Mouse (Mus musculus) midbrain, embryonic 14.5 days (tissue): ENCODE data around the gene Wnk4. TPM values are rescaled to one million over a fixed set of nuclear protein-coding genes. Genes with fewer than 3 reads are reported as not detected.
"Not testable (repeated sequence)": the region's sequence is repeated elsewhere in the genome, so short reads cannot be mapped to it uniquely, and the experiment has no call there.

ENCODE experiments used
- ATAC-seq: fragments of 200-750 bp; cut with Nextera tagmentation; 2 replicates; pipeline ENCODE4 v1.8.0; 2017; ENCODE audit warnings: moderate number of reproducible peaks, moderate library complexity; ENCODE audit not compliant: low FRiP score, low TSS enrichment
- DNase-seq: peaks from one replicate; pipeline ENCODE4 v3.0.0-alpha.2; 2015
- H3K27ac ChIP-seq: fragments of 300-500 bp; sonication (generic); replicated peaks from 2 replicates; pipeline ENCODE4 v1.5.1; 2014; ENCODE audit warnings: mild to moderate bottlenecking, low read depth, low read length, moderate library complexity
- H3K27me3 ChIP-seq: fragments of 300-500 bp; sonication (generic); 2 replicates; pipeline ENCODE4 v1.6.1; 2014; ENCODE audit warnings: low read length, control low read depth, mixed read lengths; ENCODE audit not compliant: control insufficient read depth, insufficient read depth
- H3K36me3 ChIP-seq: fragments of 300-500 bp; sonication (generic); 2 replicates; pipeline ENCODE4 v1.6.1; 2014; ENCODE audit warnings: low read length, control low read depth; ENCODE audit not compliant: control insufficient read depth, insufficient read depth
- H3K4me1 ChIP-seq: fragments of 300-500 bp; sonication (generic); 2 replicates; pipeline ENCODE4 v1.6.1; 2014; ENCODE audit warnings: mild to moderate bottlenecking, antibody characterized with exemption, low read length, control low read depth; ENCODE audit not compliant: control insufficient read depth, insufficient read depth
- H3K4me2 ChIP-seq: fragments of 300-500 bp; sonication (generic); 2 replicates; pipeline ENCODE4 v1.6.1; 2014; ENCODE audit warnings: mild to moderate bottlenecking, low read length, moderate library complexity
- H3K4me3 ChIP-seq: fragments of 300-500 bp; sonication (generic); replicated peaks from 2 replicates; pipeline ENCODE4 v1.5.1; 2014; ENCODE audit warnings: low read depth, low read length
- H3K9ac ChIP-seq: fragments of 300-500 bp; sonication (generic); replicated peaks from 2 replicates; pipeline ENCODE4 v1.6.1; 2014; ENCODE audit warnings: mild to moderate bottlenecking, low read length, moderate library complexity
- H3K9me3 ChIP-seq: fragments of 300-500 bp; sonication (generic); 2 replicates; pipeline ENCODE4 v1.6.1; 2016; ENCODE audit warnings: low read length, control low read depth, mixed read lengths; ENCODE audit not compliant: control insufficient read depth
- WGBS: fragments of 180-500 bp; shearing (Covaris S2); extraction: QIAGEN DNeasy Blood & Tissue Kit; methylation state at CpG from one replicate; pipeline ENCODE4 v1.1.7; 2014; 5-methylcytosine and 5-hydroxymethylcytosine counted together
- polyA plus RNA-seq: library from polyadenylated mRNA; unstranded; fragments of >200 nt; fragmentation: Nextera tagmentation; extraction: Ambion mirVana; gene quantifications from 2 replicates; pipeline ENCODE4 v1.2.1, GENCODE M21; 2014

Wnk4 gene
- polyA plus RNA-seq, 1 experiment from 2014 or later: 5.3 TPM

DNA sequence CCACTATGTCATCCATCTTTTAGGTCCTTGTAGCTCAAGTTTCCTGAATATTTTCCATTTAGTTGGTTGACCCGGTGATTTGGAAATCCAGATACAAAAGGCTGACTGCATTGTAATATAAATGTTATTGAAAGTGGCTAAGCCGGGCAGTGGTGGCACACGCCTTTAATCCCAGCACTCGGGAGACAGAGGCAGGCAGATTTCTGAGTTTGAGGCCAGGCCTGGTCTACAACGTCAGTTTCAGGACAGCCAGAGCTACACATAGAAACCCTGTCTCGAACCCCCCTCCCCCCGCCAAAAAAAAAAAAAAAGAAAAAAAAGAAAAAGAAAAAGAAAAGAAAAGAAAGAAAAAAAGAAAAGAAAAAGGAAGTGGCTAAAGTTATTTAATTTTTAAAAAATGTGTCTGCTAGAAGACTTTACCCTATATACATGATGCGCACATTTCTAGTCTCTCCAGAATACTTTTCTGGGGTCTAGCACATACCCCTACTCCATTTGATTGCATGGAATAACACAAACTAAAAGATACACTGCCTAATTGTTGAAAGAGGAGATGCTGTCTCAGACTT lies 54.8 kb downstream of the Wnk4 start:
- ATAC-seq (no peak), DNase-seq (no peak)
- peak overlapping the region; percentile 73 for H3K4me2 ChIP-seq
- H3K4me1 ChIP-seq: peaks cover 12% of the 10 kb centered on the region
- peaks cover 25% of the 10 kb centered on the region for H3K36me3 ChIP-seq
- no peaks in the 10 kb centered on the region for H3K9me3 ChIP-seq
- peak overlapping the region; percentile 91 for H3K9ac ChIP-seq
- H3K27me3 ChIP-seq: no peaks in the 10 kb centered on the region
- peak overlapping the region; percentile 96 for H3K4me3 ChIP-seq
- H3K27ac ChIP-seq: peak overlapping the region; percentile 75
- 83% methylated on average over 8 of the region's 8 CpGs for WGBS

GRCm38 (mm10) chr11:101315665-101316500 lies 55.5 kb downstream of the Wnk4 start, which contains the start of gene Psme3:
Gene Psme3 (plus strand): TSS chr11:101316213.
- Histone ChIP-seq H3K4me3 (peak within 1 kb of the TSS; percentile 96), H3K9me3 (no peaks in the 10 kb centered on the region), H3K4me2 (peak within 1 kb of the TSS; percentile 73)

GRCm38 (mm10) chr11:101316501-101316917 lies 56.1 kb downstream of the Wnk4 start:
- Histone ChIP-seq H3K4me2 (peak overlapping the region; percentile 73), H3K9me3 (no peaks in the 10 kb centered on the region), H3K4me1 (peaks cover 12% of the 10 kb centered on the region), H3K9ac (peak overlapping the region; percentile 91), H3K27ac (peak overlapping the region; percentile 75), H3K27me3 (no peaks in the 10 kb centered on the region), H3K4me3 (peak overlapping the region; percentile 96), H3K36me3 (peaks cover 38% of the 10 kb centered on the region)
- ATAC-seq (no peak; the same call in 1 of the 2 replicates), DNase-seq (peak; percentile 49)
- WGBS: 0% methylated on average over 17 of the region's 17 CpGs

More at GRCm38 (mm10) chr11:101315665-101316500, 55.5 kb downstream of the Wnk4 start, which contains the start of gene Psme3:
- H3K9ac ChIP-seq: peak within 1 kb of the TSS; percentile 91
- DNase-seq (peak; percentile 96), ATAC-seq (peak; percentile 93)
- H3K36me3 ChIP-seq: peaks cover 32% of the 10 kb centered on the region
- under 1% methylated on average over 62 of the region's 62 CpGs for WGBS
- H3K4me1 ChIP-seq: peaks cover 12% of the 10 kb centered on the region
- peak within 1 kb of the TSS; percentile 75 for H3K27ac ChIP-seq
- no peaks in the 10 kb centered on the region for H3K27me3 ChIP-seq

GRCm38 (mm10) chr11:101323609-101324008 lies 63.2 kb downstream of the Wnk4 start:
- Histone ChIP-seq H3K4me3 (no peak overlapping the region), H3K9me3 (no peaks in the 10 kb centered on the region), H3K27ac (no peak overlapping the region), H3K4me1 (no peaks in the 10 kb centered on the region), H3K4me2 (no peak overlapping the region), H3K9ac (no peak overlapping the region), H3K36me3 (peaks cover 76% of the 10 kb centered on the region), H3K27me3 (no peaks in the 10 kb centered on the region)
- ATAC-seq: no peak
- 7% methylated on average over 4 of the region's 4 CpGs for WGBS
- DNase-seq: peak; percentile 84

GRCm38 (mm10) chr11:101324763-101325162 lies 64.4 kb downstream of the Wnk4 start, which contains the start of gene Aoc2:
Gene Aoc2 (plus strand): TSS chr11:101325063.
- H3K4me3 ChIP-seq: no peak within 1 kb of the TSS
- no peak within 1 kb of the TSS for H3K4me2 ChIP-seq
- no peak for DNase-seq
- H3K9me3 ChIP-seq: no peaks in the 10 kb centered on the region
- no peak within 1 kb of the TSS for H3K27ac ChIP-seq
- ATAC-seq: no peak
- peaks cover 66% of the 10 kb centered on the region for H3K36me3 ChIP-seq
- H3K27me3 ChIP-seq: no peaks in the 10 kb centered on the region
- no peaks in the 10 kb centered on the region for H3K4me1 ChIP-seq
- H3K9ac ChIP-seq: no peak within 1 kb of the TSS
- WGBS: 92% methylated on average over 5 of the region's 5 CpGs

DNA sequence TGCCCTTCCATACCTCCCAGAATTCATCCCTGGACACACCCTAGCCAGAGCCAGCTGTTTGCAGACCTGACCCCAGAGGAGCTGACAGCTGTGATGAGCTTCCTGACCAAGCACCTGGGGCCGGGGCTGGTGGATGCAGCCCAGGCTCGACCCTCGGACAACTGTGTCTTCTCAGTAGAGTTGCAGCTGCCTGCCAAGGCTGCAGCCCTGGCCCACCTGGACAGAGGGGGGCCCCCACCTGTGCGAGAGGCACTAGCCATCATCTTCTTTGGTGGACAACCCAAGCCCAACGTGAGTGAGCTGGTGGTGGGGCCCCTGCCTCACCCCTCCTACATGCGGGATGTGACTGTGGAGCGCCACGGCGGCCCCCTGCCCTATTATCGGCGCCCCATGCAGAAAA lies 64.8 kb downstream of the Wnk4 start:
- H3K27ac ChIP-seq, H3K4me3 ChIP-seq, H3K4me1 ChIP-seq, H3K9me3 ChIP-seq, DNase-seq, H3K9ac ChIP-seq, H3K4me2 ChIP-seq, H3K27me3 ChIP-seq, ATAC-seq: not testable (repeated sequence)
- peaks cover 61% of the 10 kb centered on the region for H3K36me3 ChIP-seq
- 97% methylated on average over 11 of the region's 11 CpGs for WGBS

DNA sequence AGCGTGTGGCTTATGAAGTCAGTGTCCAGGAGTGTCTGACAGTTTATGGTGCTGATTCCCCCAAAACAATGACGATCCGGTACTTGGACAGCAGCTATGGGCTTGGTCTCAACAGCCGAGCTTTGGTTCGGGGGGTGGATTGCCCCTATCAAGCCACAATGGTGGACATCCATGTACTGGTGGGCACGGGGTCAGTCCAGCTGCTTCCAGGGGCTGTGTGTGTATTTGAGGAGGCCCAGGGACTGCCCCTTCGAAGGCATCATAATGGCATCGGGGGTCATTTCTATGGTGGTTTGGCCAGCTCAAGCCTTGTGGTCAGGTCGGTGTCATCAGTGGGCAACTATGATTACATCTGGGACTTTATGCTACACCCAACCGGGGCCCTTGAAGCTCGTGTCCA lies 65.8 kb downstream of the Wnk4 start:
- WGBS: 92% methylated on average over 11 of the region's 11 CpGs
- DNase-seq (no peak), ATAC-seq (no peak)
- H3K4me2 ChIP-seq: no peak overlapping the region
- peaks cover 52% of the 10 kb centered on the region for H3K36me3 ChIP-seq
- no peaks in the 10 kb centered on the region for H3K4me1 ChIP-seq
- no peak overlapping the region for H3K9ac ChIP-seq
- no peaks in the 10 kb centered on the region for H3K27me3 ChIP-seq
- no peaks in the 10 kb centered on the region for H3K9me3 ChIP-seq
- no peak overlapping the region for H3K4me3 ChIP-seq
- no peak overlapping the region for H3K27ac ChIP-seq
